Mouse (Mus musculus) embryo, embryonic 10.5 days (tissue): ENCODE results near the gene Cbarp.

Experiments
- DNase-seq: peaks from one replicate; pipeline ENCODE4 v3.0.0-alpha.2; 2015; ENCODE audit warnings: low spot score

Gene Cbarp

DNA sequence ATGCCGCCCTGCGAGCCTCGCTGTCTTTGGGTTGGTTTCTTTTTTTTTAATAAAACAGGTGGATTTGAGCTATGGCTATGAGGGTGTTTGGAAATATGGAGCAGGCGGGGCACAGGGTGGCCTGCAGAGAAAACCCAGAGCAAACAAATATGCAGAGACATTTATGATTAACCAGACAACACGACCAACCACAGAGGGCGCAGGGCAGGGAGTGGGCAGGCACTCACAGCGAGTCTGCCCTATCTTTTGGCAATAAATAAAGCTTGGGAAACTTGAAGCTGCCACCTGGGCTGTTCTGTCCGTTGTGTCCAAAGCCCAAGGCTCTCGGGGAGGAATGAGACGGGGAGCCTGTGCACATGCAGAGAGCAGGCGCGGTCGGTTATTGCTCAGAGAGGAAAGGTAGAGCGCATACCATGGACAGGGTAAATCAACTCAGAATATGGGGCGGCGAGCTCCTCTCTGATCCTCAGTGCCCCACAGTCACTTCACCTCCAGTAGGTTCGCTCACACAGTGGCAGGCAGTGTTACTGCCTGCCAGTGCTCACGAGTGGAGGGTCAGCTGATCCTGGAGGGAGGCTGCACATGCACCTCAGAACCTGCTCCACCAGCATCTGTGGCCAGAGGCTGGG, 10.1 kb downstream of the Cbarp start:
- no peak for DNase-seq

DNA sequence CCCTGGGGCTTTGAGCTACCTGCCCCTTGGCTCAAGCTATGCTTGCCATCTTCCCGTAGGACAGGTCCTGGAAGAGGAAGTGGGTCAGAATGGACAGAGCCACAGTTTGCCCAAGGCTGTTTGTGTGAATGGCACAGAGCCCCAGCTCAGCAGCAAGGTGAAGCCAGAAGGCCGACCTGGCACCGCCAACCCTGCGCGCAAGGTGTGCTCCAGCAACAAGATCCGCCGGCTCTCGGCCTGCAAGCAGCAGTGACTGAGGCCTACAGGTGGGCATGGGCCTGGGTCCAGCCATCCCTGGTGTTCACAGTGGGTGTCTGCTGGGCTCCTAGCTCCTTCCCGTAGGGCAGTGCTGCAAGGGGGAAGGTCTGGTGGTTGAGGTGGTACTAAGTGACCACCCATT, 10.8 kb downstream of the Cbarp start:
- DNase-seq = no peak

DNA sequence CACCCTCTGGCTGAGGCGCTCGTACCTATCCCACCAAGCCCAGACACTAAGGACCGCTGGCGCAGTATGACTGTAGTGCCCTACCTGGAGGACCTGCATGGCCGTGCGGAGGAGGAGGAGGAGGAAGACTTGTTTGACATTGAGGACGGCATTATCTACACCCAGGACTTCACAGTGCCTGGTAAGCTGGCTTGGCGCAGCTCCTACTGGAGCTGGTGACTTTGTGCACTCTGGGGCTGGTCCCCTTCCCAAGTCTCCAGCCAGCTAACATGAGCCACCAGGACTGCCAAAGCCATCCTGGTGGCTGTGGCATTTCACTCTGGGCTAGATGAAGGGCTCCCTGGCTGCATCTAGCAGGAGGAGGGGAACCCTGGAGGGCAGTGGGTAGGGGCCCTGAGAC, 12.7 kb downstream of the Cbarp start:
- DNase-seq = no peak

DNA sequence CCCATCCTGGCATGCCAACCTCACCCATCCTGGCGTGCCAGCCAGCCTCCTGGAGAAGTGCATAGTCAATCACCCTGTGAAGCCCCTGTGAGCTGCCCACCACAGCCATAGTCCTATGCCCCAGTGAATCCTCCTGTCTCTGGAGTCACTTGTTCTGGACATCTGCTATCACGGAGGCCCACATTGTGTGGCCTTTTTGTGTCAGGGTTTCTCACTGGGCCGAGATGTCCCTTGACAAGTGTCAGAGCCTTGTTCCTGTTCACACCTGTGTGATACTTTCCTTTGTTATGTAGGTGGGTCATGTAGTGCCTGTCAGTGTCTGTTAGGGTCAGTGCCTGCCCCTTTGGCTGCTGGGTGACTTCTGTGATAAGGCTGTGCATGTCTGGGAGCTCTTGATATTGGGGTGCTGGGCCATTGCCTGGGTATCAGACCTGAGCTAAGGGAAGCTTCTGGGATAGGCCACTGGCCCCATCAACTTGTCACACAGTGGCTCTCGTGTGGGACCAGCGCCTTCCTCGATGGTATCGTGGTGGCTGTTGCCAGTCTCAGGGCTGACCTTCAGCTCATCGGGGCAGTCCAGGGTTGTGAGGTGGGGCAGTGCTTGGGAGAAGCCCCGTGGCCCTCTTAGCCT, 16.6 kb downstream of the Cbarp start:
- DNase-seq = no peak

DNA sequence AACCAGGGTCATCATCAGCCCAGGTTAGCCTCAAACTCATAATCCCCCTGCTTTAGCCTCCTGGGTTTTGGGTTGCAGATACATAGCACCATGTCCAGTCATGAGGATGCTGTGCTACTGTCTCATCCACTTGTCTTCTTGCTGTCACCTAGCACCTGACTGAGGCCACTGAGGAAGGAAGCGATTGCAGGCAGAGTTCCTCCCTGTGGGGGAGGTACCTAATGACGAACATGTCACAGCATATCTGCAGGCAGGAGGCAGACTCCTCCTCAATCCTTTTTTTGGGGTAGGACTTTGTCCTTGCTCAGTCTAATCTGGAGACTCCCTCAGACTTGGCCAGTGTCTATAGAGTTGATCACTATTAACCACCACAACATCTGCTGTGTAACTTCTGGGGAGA, 19.0 kb downstream of the Cbarp start:
- no peak for DNase-seq

DNA sequence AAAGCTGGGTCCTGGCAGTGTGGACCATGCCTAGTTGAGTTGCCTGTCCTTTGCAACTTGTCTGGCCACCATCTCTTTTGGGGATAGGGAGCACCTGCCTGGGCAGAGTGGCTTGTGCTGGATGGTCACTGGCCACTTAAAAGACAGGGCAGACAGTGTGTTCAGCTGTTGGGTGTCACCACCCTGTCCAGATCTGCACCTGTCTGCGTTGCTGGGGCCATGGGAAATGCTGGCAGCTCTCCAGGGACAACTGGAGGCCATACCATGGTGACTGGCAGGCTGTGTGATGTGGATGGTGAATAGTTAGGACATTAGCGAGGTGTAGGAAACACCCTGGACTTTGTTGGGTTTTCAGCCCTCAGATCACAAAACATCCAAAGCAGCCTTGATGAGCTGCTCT, 20.5 kb downstream of the Cbarp start:
- no peak for DNase-seq

DNA sequence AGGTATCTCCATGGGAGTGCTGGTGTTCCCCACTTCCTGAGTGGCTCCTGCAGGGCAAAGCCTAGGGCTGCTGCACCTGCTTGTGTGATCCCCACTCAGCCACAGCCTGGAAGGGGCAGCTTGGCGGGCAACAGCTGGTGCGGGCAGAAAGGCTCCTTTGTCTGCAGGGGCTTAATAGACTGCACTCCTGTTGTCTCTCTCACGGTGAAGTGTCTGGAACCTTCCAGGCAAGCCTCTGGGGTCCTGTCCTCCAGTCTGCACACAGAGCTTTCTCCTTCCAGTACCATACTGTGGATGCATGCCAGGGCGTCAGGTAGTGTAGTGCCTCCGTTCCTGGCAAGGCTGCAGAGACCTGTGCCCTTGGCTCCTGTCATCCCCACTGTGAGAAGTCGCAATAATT, 22.1 kb downstream of the Cbarp start:
- DNase-seq = no peak

DNA sequence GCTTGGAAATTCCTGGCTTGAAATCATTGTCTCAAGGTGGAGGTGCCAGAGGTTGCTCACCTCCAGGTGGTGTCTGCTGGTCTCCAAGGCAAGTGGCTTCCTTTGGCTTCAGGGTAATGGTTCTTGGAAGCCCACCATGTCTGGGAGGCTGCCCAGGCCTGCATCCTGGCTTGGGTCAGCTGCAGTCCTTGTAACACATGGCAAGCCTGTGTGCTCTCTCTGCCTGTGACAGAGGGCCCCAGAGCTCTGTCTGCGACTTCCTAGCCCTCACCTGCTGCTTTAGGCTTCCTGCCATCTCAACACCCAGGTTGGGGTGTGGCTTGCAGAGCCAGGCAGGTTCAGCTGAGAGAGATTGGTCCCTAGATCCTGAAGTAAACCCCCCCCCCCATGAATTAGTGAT, 22.9 kb downstream of the Cbarp start:
- DNase-seq = no peak

DNA sequence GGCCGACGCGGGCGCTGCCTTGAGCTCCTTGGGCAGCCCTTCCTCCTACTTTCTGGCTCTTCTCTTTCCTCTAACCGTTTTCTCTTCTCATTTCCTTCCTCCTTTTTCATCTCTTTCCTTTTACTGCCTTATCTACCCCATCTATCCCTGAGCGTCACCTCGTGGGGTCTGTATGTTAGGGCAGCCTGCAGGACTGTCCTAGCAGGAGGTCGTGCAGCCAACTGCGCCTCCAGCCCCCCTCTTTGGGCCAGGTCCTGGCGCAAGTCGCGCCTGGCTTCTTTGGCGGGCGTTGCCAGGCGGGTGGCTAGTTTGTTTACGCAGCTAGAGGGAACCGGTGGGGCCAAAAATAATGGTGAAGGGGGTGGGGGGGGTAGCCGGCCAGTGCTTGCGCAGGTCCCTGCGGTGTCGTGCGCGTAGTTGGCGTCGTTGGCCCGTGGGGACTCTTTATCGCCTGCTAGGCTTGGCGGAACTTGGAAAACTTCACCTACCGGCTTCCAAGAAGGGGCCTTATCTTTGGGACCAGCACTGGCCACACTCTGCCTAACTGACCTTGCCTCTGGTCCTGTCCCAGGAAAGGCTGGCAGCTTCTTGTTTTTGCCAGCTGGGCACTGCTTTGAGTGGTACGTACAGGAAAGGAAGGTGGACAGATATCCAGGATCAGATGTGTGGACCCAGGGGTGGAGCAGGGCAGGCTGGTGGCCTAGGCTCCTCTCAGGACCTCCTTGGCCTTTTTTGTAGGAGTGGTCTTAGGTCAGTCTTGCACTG, 23.5 kb downstream of the Cbarp start:
- peak; percentile 35 for DNase-seq

DNA sequence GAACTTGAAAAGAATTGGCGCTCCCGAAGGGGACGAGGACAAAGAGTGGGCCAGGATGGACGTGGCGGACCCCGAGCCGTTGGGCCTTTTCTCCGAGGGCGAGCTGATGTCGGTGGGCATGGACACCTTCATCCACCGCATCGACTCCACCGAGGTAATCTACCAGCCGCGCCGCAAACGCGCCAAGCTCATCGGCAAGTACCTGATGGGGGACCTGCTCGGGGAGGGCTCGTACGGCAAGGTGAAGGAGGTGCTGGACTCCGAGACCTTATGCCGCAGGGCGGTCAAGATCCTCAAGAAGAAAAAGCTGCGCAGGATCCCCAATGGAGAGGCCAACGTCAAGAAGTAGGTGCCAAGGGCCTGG, 24.1 kb downstream of the Cbarp start:
- DNase-seq = peak; percentile 47

DNA sequence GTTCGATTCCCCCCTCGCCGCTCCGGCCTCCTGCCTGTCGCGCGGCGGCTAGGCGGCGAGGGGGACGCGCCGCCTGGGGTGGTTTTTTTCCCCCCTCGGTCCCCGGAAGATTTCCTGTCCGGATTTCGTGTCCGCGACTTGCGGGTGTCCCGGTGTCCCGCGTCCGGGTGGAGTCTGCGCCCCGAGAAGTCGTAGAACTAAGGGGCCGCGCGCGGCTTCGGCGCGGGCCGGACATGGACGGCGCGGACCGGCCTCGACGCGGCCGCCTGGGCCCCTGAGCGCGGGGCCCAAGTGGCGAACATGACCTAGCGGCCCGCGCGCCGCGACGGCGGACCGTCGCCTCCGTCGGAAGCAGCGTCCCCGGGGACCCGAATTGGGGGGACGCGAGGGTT, 24.7 kb downstream of the Cbarp start:
- DNase-seq = peak; percentile 12

DNA sequence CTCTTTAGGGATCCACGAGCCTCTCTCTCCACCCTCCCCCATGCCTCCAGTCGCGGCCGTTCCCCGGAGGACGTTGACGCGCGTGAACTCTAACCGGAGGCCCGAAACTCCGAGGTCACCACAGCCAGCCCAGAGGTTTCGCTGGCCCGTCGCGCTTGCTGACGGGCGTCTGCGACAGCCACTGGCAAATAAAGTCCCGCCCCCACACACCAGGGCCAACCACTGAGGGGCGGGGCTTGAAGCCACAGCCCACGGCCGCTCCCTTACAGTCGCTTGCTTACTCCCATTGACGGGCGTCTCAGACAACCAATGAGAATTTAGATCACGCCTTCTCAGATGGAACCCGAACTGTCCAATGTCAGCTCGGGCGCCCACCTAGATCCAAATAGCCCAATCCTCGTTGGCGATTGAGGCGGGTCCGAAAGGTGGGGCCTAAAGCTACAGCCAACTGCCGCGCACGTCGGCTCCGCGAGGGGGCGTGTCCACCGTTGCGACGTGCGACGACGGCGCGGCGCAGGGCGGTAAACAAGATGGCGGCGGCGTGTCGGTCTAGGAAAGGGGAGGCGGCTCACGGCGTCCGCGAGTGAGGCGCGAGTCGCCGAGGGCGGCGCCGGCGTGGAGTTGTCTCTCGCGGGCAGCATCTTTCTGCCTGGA, 25.2 kb downstream of the Cbarp start, which contains the start of gene Stk11:
Gene Stk11 (plus strand): TSS at position 514 of the 654 bp plus-strand sequence.
- DNase-seq = peak; percentile 100

DNA sequence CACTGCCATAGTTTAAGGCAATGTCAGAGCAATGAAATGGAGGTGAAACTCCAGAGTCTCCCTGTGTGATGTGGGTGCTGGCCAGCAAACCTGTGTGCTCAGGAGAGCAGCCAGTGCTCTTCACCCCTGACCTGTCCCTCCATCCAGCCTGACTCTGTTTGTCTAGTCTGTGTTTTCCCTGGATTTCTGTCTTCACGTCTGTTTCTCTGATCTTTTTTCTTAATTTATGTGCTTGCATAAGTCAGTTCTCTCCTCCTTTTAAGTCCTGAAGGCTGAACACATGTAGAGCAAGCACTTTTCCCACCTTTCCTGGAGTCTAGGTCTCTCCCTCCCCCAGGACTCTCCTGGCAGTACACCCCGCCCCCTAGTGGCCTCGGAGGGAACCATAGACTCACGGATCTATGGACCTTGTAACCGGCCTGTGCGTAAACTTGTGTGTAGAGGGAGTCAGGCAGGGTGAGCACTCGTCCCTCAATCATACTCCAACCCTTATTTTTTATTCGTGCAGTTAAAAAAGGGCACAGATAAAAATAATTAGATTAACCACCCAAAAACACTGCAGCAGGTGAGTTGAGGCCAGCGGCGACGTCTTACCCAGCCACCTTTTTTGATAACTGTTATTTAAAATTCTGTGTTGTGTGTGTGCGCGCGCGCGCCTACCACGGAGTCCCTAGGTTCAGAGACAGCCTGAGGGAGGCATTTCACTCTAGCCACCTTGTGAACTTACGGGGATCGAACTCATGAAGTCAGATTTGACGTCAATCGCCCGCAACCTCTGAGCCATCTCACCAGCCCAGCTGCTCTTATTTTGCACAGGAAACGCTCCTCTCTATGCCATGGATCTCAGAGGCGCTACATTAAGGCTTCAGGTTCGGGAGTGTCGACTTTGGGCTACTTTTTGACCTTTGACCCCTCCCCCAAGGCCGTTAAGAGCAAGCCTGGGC, 26.0 kb downstream of the Cbarp start:
- peak; percentile 98 for DNase-seq

DNA sequence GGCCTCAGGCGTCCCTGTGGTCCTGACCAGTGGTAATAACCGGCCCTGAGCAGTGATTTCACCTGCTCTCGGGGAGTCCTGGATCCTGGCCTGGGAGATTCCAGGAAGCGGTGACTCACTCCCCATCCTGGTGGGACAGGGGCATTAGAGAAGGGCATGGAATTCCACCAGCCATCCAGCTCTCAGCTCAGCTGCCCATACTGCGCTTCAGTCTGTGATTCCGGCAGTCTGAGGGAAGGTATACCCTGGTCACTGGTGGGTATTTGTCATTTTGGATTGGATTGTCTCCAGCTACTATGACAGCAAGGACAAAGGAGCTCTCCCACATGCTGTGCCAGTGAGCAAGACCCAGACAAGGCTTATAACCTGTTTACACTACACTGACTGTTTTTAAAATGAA, 33.0 kb downstream of the Cbarp start:
- no peak for DNase-seq

DNA sequence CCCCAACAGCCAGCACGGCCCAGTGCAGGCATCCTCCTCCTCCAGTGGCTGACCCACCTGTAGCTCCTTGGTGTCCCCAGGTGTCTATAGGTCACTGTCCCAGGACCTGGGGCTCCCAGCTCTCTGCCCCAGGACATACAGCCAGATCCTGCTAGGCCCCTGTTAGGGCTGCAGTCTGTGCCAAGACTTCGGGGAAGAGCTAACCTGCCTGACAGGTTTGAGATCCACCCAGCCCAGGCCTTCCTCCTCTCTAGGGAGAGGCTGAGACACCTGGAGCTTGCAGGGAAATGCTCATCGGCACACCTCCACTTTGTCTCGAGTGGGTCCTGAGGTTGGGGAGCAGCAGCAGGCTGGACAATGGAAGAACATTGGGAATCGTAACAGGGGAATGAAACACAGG, 34.7 kb downstream of the Cbarp start:
- no peak for DNase-seq

DNA sequence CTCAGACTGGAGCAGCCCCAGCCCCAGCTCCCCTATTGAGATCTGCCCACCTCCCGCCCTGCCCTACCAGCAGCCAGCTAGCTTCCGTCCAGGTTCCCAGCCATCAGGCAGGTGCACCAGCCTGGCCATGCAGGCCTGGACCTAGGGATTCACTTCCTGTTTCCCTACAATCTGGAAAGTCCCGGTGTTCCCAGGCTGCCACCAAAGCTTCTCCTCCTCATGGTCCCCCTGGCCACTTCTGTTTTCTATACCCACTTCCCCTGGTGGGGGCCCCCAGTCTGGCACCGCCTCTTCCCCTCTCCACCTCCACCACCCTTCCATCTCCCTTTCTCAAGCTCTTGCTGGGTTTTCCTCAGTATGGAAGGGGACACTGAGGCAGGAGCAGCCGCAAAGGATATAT, 35.2 kb downstream of the Cbarp start, which contains the start of gene Sbno2:
Gene Sbno2 (minus strand): TSS at position 112 of the 400 bp plus-strand sequence.
- no peak for DNase-seq

DNA sequence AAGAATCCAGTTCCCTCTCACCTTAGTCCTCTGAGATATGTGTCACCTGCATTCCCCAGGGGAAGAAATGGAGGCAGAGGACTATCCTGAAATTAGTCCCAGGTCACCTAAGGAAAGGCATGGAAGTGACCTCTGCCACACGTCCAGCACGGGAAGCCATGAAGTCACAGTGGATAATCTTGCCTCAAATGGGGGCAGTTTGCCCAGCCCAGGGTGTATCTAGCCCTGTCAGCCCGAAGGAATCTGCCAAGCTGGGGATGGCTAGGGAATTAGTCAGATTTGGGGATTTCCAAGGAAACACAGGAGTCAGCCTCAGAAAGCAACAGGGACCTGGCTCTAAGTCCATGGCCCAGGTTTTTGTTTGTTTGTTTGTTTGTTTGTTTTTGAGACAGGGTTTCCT, 36.5 kb downstream of the Cbarp start:
- DNase-seq = no peak

DNA sequence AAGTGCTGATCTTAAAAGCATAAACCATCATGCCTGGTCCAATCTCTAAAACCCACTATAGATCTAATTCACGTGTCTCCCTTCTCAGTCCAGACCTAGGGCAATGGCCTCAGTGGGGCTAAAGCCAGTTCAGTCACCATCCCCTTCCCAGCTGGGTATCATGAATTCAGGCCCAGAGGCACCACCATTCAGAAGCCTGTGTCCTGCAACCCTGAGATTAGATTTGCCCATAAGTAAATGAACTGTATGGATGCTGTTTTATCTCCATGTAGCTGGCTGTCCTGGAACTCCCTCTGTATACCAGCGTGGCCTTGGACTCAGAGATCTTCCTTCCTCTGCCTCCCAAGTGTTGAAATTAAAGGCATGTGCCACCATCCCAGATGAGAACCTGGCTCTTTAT, 37.6 kb downstream of the Cbarp start:
- no peak for DNase-seq

DNA sequence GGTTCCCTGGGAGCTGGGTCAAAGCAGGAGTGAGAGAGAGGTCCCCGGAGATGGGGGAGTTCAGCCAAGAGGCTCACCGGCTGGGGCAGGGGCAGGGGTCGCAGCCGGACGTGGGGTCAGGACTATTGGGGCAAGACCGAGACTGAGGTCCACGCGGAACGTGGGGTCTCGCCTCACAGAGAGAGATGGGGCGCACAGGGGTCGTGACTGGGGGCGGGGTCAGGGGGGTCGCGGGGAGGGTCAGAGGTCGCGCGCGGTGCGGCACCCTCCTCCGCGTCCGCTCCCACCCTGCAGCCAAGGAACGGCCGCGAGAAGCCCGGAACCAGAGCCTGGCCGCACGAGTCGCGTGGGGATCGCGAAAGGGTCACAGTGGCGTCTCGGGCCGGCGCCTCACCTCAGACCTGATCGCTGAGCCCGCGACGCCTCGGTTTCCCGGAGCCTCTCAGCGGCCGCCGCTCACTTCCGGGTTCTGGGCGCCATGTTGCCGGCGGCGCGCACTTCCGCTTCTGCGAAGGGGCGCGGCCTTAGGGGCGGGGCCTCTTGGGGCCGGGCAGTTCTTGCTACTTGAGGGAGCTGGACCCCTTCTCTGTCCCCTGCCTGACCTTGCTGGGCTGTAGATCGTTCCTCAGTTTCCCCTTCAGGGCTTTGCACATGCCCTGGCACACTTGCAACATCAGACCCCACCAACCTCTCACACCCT, 38.3 kb downstream of the Cbarp start:
- peak; percentile 92 for DNase-seq

DNA sequence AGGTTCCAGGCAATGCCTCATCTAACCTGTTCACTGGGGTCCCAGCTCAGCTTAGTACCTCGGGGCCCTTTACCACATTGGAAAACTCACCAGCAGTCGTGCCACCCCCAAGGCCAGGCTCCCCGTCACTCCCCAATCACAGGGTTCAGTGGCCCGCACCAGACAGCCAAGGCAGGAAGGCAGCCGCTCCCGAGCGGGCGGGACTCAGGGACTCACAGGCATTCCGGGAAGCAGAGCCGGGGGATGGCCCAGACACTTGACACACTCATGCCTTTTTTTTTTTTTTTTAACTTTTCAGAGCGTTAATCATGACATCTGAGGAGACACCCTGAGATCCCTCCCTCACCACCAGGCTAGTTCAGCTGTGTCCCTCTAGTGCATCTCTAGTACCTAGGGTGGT, 39.7 kb downstream of the Cbarp start:
- no peak for DNase-seq

DNA sequence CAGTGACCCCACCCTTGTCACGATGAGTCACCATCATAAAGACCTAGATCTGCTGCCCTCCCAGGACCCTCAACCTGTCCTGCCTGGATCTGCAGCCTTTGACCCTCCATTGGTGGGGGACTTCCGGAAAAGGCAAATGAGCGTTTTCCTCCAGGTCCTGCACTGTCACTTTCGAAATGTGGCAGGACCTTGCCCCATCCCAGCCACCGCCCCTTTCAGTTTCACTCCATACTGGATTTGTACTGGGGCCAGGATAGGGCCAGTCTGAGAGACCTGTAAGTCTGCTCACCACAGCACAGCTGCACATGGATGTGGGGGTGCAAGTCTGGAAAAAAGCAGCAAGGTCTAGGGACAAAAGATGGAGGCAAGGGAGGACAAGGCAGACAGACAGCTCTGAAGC, 42.0 kb downstream of the Cbarp start:
- DNase-seq = no peak
